Mouse (Mus musculus): ENCODE measurements around the gene Nfatc4. TPM values are rescaled to one million over a fixed set of nuclear protein-coding genes. Genes with fewer than 3 reads are reported as not detected.

The Nfatc4 gene
- total and polyA plus RNA-seq, 2 experiments from 2014 or later, result 3.4 to 8.5 TPM

GRCm38 (mm10) chr14:55779656-55780055 lies 43.3 kb upstream of the Nfatc4 start:
- Histone ChIP-seq H3K36me3 (replicated peaks; ENCODE audit: control insufficient read depth, insufficient read depth, low read length) (peaks cover 11% of the 10 kb centered on the region; the same call in 1 of the 2 replicates), H3K4me2 (ENCODE audit: low read depth, low read length) (no peak overlapping the region), H3K4me3 (ENCODE audit: low read depth, low read length) (no peak overlapping the region), H3K9ac (replicated peaks; ENCODE audit: low read depth, low read length) (no peak overlapping the region), H3K27me3 (ENCODE audit: control insufficient read depth, insufficient read depth, low read length) (peaks cover 22% of the 10 kb centered on the region), H3K27ac (ENCODE audit: low read depth) (no peak overlapping the region), H3K4me1 (ENCODE audit: control insufficient read depth, insufficient read depth) (no peaks in the 10 kb centered on the region; the same call in 1 of the 2 replicates), H3K9me3 (replicated peaks; ENCODE audit: control insufficient read depth, low read length) (no peaks in the 10 kb centered on the region)
- 60% methylated on average over 16 of the region's 16 CpGs for WGBS
- no peak for TF ChIP-seq CTCF (IDR thresholded peaks at IDR 0.05; ENCODE audit: low read depth)
- ATAC-seq (ENCODE audit: insufficient read depth, low read depth) (no peak), DNase-seq (ENCODE audit: low spot score) (no peak)

- Histone ChIP-seq H3K4me2 (ENCODE audit: low read depth, low read length) (no peak overlapping the region), H3K27me3 (ENCODE audit: control insufficient read depth, insufficient read depth, low read length) (peaks cover 27% of the 10 kb centered on the region), H3K27ac (ENCODE audit: low read depth) (no peak overlapping the region), H3K9ac (replicated peaks; ENCODE audit: low read depth, low read length) (no peak overlapping the region), H3K4me1 (ENCODE audit: control insufficient read depth, insufficient read depth) (no peaks in the 10 kb centered on the region; the same call in 1 of the 2 replicates), H3K4me3 (ENCODE audit: low read depth, low read length) (no peak overlapping the region), H3K36me3 (replicated peaks; ENCODE audit: control insufficient read depth, insufficient read depth, low read length) (peaks cover 4% of the 10 kb centered on the region; the same call in 1 of the 2 replicates), H3K9me3 (replicated peaks; ENCODE audit: control insufficient read depth, low read length) (no peaks in the 10 kb centered on the region)
- TF ChIP-seq EP300 (IDR thresholded peaks at IDR 0.05; ENCODE audit: low read depth) (no peak), CTCF (IDR thresholded peaks at IDR 0.05; ENCODE audit: low read depth) (no peak)
- ATAC-seq (ENCODE audit: insufficient read depth, low read depth) (no peak), DNase-seq (ENCODE audit: low spot score) (no peak)
- WGBS, result 82% methylated on average over 11 of the region's 11 CpGs
Measured at GRCm38 (mm10) chr14:55780736-55781135, 42.2 kb upstream of the Nfatc4 start.

- H3K27me3 ChIP-seq (ENCODE audit: control insufficient read depth, insufficient read depth, low read length), result peaks cover 27% of the 10 kb centered on the region
- ATAC-seq (ENCODE audit: insufficient read depth, low read depth), result peak; percentile 71
- H3K27ac ChIP-seq (ENCODE audit: low read depth), result no peak overlapping the region
- no peak overlapping the region for H3K9ac ChIP-seq (replicated peaks; ENCODE audit: low read depth, low read length)
- H3K9me3 ChIP-seq (replicated peaks; ENCODE audit: control insufficient read depth, low read length), result no peaks in the 10 kb centered on the region
- TF ChIP-seq EP300 (IDR thresholded peaks at IDR 0.05; ENCODE audit: low read depth), result no peak
- peak; percentile 99 for TF ChIP-seq CTCF (IDR thresholded peaks at IDR 0.05; ENCODE audit: low read depth)
- H3K4me3 ChIP-seq (ENCODE audit: low read depth, low read length), result 0 out of 2 replicates have a peak overlapping the region, but pooled peaks have one; percentile 4
- DNase-seq (ENCODE audit: low spot score), result peak; percentile 81
- peak overlapping the region; percentile 61 for H3K4me2 ChIP-seq (ENCODE audit: low read depth, low read length)
- no peaks in the 10 kb centered on the region; the same call in 1 of the 2 replicates for H3K4me1 ChIP-seq (ENCODE audit: control insufficient read depth, insufficient read depth)
- H3K36me3 ChIP-seq (replicated peaks; ENCODE audit: control insufficient read depth, insufficient read depth, low read length), result peaks cover 4% of the 10 kb centered on the region; the same call in 1 of the 2 replicates
- WGBS, result 18% methylated on average over 14 of the region's 14 CpGs
Measured at GRCm38 (mm10) chr14:55781310-55781709, 41.6 kb upstream of the Nfatc4 start.

GRCm38 (mm10) chr14:55782361-55782960 lies 40.5 kb upstream of the Nfatc4 start:
- H3K4me1 ChIP-seq (ENCODE audit: control insufficient read depth, insufficient read depth), result no peaks in the 10 kb centered on the region; the same call in 1 of the 2 replicates
- H3K27ac ChIP-seq (ENCODE audit: low read depth), result peak overlapping the region; percentile 69
- H3K4me2 ChIP-seq (ENCODE audit: low read depth, low read length), result peak overlapping the region; percentile 61
- no peak for ATAC-seq (ENCODE audit: insufficient read depth, low read depth)
- no peak for DNase-seq (ENCODE audit: low spot score)
- 32% methylated on average over 9 of the region's 9 CpGs for WGBS
- H3K9me3 ChIP-seq (replicated peaks; ENCODE audit: control insufficient read depth, low read length), result no peaks in the 10 kb centered on the region
- peaks cover 35% of the 10 kb centered on the region for H3K27me3 ChIP-seq (ENCODE audit: control insufficient read depth, insufficient read depth, low read length)
- peak overlapping the region; percentile 47 for H3K4me3 ChIP-seq (ENCODE audit: low read depth, low read length)
- peak overlapping the region; percentile 47; the same call in 1 of the 2 replicates for H3K9ac ChIP-seq (replicated peaks; ENCODE audit: low read depth, low read length)
- peaks cover 4% of the 10 kb centered on the region; the same call in 1 of the 2 replicates for H3K36me3 ChIP-seq (replicated peaks; ENCODE audit: control insufficient read depth, insufficient read depth, low read length)
- TF ChIP-seq EP300 (IDR thresholded peaks at IDR 0.05; ENCODE audit: low read depth) (no peak), CTCF (IDR thresholded peaks at IDR 0.05; ENCODE audit: low read depth) (no peak)

GRCm38 (mm10) chr14:55783171-55783957 lies 39.6 kb upstream of the Nfatc4 start:
- Histone ChIP-seq H3K36me3 (replicated peaks; ENCODE audit: control insufficient read depth, insufficient read depth, low read length) (peaks cover 2% of the 10 kb centered on the region; the same call in 1 of the 2 replicates), H3K27ac (ENCODE audit: low read depth) (peak overlapping the region; percentile 69), H3K4me1 (ENCODE audit: control insufficient read depth, insufficient read depth) (peaks cover 4% of the 10 kb centered on the region), H3K27me3 (ENCODE audit: control insufficient read depth, insufficient read depth, low read length) (peaks cover 44% of the 10 kb centered on the region), H3K4me2 (ENCODE audit: low read depth, low read length) (peak overlapping the region; percentile 61), H3K4me3 (ENCODE audit: low read depth, low read length) (peak overlapping the region; percentile 47), H3K9ac (replicated peaks; ENCODE audit: low read depth, low read length) (peak overlapping the region; percentile 27; the same call in 1 of the 2 replicates), H3K9me3 (replicated peaks; ENCODE audit: control insufficient read depth, low read length) (no peaks in the 10 kb centered on the region)
- ATAC-seq (ENCODE audit: insufficient read depth, low read depth) (peak; percentile 61), DNase-seq (ENCODE audit: low spot score) (peak; percentile 89)
- WGBS, result 2% methylated on average over 31 of the region's 31 CpGs
- TF ChIP-seq EP300 (IDR thresholded peaks at IDR 0.05; ENCODE audit: low read depth), result no peak
- no peak for TF ChIP-seq CTCF (IDR thresholded peaks at IDR 0.05; ENCODE audit: low read depth)

Measured in heart, postnatal 0 days (tissue).